Mouse (Mus musculus) v-Abl transformed pro-B cells (cell line): ENCODE measurements around the gene Erh.

Experiments used
- in situ Hi-C, 2 experiments: fragments of 400-800 bp; cut with MboI; formaldehyde crosslinking; loops; one replicate each; pipeline ENCODE4 v1.15.1; 2025; ENCODE audit not compliant: unreplicated experiment in 2 of 2

Gene Erh

GRCm38 (mm10) chr12:80631790-80632189 is 12.4 kb downstream of the Erh start:
- in situ Hi-C loops = loop anchor here (25.0 kb wide), 2 partner anchors 1469 to 1769 kb away; partner anchors contain the start of genes Atp6v1d (in 1 of the 2), Eif2s1 (in 1 of the 2) and Vti1b (in 1 of the 2)

DNA sequence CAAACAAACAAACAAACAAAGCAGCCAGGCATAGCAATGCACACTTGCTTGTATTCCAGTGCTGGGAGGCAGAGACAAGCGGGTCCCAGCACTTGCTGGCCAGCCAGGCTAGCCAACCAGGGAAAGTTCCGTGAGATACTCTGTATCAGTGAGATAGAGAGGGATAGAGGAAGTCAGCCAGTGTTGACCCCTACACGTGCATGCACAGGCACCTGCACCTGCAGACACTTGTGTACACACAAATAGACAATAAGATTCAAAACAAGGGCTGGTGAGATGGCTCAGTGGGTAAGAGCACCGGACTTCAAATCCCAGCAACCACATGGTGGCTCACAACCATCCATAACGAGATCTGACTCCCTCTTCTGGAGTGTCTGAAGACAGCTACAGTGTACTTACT is 23.6 kb downstream of the Erh start:
- in situ Hi-C loops = no loop called here

DNA sequence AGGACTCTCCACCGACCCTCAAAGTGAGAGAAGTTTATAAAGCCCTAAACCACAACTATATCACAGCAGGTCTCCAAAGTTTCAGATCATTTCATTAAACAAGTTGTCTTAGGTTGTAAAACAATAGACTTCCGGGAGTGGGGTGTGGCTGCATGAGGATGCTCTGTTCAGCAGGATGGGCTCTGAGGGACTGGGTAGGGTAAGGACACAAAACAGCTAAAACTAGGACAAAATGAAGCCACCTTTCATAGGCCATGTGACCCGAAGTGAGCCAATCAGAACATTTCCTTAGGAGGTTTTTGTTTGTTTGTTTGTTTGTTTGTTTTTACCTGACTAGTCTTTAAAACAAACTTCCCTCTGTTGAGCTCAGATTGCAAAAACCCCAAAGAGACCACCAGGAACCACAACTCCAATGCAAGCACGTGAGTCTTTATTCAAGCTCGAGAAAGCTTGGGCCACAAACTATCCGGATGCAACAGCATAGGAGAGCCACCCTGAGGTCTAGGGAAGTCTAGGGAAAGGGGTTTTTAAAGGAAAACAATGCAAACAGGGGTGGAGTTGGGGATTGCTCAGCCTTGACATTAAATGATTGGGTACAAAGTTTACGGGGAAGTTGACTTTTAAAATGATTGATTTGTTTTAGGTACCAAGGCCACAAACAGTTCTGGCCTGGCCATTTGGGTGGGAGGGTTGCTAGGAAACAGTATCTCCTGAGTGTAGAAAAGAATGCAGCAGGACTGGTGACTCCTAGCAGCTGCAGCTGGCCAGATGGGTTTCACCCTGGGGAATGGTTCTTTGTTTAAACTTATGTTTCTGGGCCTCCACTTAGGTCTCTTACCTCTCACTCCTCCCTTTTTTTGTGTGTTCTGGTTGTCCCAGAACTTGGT is 28.5 kb downstream of the Erh start:
- in situ Hi-C loops = no loop called here

DNA sequence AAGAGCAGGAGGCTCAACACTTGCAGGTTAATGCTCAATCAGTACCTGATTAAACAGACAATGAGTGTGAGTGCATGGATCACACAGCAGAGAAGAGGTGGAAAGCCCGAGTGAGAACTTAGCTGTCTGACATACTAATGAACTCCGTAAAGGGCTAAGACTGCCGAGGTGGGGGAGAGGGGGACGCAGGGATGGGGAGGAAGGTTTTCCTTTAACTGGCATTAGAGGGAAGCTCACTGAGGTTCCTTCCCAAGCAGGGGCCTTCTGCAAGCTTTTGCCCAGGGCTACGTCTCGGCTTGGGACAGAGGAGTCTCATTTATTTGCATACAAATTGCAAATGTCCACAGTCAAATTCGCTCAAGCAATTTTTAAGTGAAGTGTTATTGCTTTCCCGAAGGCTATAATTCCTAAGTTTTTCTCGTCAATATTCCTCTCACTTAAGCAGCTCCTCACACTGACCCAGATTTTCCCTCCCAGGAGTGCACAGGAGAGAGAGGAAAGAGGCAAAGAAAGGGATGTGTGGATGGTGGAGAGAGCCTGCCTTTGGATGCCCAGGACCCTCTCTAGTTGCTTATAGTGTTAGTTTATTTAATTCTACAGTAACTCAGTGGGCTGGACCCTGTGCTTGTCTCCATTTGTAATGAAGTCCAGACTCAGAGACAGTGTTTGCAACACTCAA is 31.9 kb downstream of the Erh start:
- in situ Hi-C loops = no loop called here

GRCm38 (mm10) chr12:80609928-80610327 is 34.2 kb downstream of the Erh start:
- in situ Hi-C loops = no loop called here

GRCm38 (mm10) chr12:80608576-80608975 is 35.6 kb downstream of the Erh start:
- in situ Hi-C loops = no loop called here

DNA sequence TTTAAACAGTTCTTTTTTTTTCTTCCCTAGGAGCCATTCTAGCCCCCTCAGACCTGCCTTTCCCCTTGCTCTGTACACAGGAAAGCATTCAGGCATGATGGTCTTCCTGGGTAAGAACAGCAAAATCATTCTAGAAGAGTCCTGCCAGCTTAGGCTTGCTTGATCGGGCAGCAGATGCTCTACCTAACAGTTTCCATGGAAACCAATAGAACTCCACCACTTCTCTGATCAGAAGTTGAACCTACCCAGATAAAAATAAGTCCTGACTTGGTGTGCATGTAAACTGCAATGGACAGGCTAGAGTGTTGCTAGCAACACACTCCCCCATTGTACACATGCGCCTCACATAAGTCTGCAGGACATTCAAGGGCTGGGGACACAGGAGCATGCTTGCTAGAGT is 39.9 kb downstream of the Erh start:
- in situ Hi-C loops = no loop called here

DNA sequence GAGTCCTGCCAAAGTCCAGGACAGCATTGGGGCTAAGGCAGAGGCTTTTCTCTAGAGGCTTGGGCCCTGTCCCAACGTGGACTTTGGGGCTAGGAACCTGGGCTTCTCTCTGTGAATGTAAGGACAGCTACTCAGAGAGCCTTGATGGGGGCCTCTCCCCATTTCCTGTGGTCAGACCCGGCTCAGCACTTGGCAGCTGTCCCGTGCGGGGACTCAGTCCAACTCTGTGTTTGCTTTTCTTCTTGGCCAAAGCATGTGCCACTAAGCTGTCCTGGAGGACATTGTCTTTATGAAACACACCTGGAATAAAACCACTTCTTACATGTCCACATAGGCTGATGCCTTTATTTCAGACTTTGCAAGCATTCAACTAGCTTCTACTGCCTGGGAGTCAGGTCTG is 40.6 kb downstream of the Erh start:
- in situ Hi-C loops = no loop called here

DNA sequence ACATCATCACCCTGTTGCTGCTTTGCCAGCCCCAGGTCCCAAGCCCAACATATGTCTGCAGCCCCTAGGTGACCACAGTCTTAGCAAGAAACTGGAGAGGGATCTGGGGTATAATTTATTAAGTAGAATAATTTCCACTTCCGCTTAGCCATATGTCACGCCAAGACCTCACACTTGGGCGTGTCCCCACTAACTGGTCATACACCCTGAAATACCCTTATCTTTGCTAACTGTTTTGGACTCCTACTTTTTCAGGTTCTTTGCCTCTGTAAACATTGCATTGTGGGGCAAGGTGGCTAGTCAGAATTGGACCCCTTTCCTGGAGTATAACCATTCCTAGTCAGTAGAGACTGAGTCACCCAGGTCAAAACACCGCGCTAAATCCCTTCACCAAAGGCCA is 41.7 kb downstream of the Erh start:
- in situ Hi-C loops = no loop called here

DNA sequence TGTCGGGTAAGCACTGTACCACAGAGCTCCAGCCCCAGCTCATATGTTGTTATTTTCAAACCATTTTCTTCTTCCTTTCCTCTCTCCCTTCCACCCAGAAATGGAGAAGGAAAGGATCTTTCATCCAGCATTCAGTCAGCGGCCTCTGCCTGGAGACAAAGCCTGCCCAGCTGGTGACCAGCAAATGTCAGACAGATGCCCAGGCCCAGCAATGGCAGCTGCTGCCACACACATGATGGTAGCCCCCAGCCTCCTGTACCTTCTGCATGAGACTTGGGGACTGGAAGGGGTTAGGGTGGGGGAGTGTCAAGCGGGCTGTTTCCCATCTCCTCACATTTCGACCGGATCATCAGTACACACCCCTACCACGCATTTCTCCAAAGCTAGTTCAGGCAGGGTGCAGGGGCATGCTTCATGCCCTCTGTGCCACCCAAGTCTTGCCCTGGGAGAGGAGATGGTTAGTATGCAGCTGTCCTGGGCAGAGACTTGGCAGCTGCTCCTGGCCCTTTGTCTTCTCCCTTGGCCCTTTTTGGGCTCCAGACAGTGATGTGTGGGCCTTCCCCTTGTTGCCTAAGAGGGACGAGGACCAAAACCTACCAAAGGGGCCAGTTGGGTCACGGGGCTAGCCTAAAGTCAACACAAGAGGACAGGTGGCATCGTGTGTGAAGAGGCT is 42.4 kb downstream of the Erh start:
- in situ Hi-C loops = no loop called here

GRCm38 (mm10) chr12:80598756-80599155 is 45.4 kb downstream of the Erh start:
- in situ Hi-C loops = no loop called here

DNA sequence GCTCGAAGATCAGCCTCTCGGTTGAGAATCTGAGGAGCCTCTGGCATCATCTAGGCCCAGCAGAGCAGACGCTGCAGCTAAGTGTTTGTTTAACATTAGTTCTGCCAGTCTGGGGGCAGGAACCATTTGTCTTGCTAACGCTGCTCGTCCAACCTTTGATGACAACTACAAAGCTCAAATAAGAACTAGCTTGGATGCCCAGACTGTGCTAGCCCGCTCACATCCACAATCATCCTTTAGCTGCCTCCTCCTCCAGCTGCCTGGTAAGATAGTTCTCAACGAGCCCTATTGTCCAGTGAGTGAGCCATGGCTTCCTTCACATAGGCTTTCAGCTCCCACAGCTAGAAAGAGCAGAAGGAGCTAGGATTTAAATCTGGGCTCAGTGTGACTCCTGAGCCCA is 45.9 kb downstream of the Erh start:
- in situ Hi-C loops = no loop called here

GRCm38 (mm10) chr12:80595968-80596367 is 48.2 kb downstream of the Erh start:
- in situ Hi-C loops = no loop called here

DNA sequence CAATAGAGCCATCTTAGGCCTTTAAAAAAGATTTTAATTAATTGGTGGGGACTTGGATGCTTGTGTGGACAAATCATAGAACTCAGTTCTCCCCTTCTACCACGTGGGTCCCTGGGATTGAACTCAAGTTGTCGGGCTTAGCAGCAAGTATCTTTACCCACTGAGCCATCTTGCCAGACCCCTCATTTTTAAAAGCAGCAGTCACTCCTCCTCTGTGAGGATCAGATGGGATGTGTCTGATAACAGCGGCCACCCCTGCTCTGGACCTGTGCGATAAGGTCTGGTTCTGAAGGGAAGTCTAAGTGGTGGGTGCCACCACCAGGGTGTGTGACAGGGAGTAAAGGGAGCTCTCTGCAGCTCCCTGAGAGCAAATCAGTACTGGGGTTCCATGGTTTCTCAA is 48.6 kb downstream of the Erh start:
- in situ Hi-C loops = no loop called here

DNA sequence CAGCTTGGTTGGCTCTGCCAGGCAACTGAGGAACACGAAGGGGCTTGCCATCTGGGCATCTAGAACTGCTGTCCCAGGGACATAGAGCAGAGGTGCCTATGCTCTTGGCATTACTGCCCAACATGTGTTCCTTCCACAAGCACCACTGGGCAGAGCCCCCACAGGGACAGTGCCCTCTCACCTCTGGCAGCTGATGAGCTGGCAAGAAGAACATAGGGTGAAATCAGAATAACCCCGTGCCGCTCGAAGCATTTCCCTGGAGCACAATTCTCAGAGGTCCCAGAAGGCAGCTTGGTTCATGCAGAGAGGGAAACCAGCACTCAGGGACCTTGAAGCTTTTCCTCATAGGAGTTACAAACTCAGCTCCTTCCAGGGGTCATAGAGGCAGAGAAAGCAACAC is 49.4 kb downstream of the Erh start:
- in situ Hi-C loops = no loop called here

DNA sequence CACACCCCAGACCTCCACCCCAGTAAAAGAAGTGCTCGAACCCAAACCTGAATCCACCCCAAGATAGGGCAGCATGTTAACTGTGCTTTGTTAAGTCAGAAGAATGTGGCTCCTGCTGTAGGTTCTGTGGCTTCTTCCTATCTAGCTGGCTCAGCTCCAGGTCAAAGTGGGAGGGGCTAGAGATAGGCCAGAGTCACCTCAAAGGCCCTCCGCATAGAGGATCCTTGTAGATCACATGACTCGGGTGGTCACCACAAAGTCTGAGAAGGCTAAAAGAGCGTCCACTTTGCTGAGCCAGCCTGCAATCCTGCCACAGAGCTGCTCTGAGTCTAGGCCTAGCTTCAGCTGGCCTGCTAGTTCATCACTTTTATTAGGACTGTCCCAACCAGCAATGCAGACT is 50.0 kb downstream of the Erh start:
- in situ Hi-C loops = no loop called here

DNA sequence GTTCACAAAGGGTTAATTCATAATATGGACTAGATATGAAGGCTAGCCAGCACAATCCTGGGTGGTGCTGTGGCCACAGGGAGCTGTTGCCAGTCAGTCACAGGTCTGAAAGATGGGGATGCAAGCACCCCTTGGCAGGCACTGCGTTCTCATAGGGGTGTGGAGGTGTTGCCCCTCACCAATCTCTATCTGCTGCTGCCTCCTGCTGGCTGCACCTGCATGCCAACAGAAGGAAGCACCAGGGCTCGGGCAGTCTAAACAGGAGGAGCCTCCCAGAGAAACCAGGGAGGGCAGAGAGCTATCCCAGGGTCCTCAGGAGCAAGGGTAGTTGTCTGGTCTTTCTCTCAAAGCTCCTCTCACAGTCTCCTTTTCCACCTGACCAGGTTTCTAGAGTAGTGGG is 59.2 kb downstream of the Erh start:
- in situ Hi-C loops = no loop called here
